Mouse (Mus musculus): ENCODE results near the gene Ddn. TPM values are rescaled to one million over a fixed set of nuclear protein-coding genes. Genes with fewer than 3 reads are reported as not detected.

Gene Ddn
- polyA plus RNA-seq, 1 experiment from 2014 or later: 2.6 TPM

DNA sequence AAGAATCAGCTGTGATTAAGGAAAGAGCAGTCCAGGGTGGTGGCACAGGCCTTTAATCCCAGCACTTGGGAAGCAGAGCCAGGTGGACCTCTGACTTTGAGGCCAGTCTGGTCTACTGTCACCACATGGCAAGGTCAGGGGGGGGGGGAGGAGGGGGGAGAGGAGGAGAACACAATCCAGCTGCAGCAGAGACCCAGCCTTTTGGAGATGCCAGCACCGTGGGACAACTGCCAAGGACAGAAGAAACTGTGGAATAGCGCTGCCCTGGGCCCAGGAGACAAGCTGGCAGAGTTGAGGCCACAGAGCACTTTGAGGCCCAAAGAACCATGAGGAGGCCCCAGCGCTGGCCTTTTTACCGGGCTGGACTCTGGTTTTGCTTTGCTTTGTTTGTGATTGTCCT lies 43.4 kb downstream of the Ddn start:
- no peak overlapping the region for H3K4me3 ChIP-seq (ENCODE audit: low read length)
- H3K27me3 ChIP-seq (ENCODE audit: insufficient read depth, low read length): peaks cover 14% of the 10 kb centered on the region
- no peak for ATAC-seq (ENCODE audit: low FRiP score, low TSS enrichment)
- WGBS: 76% methylated on average over 4 of the region's 4 CpGs
- no peaks in the 10 kb centered on the region for H3K36me3 ChIP-seq (ENCODE audit: insufficient read depth, low read length)
- no peak overlapping the region for H3K9ac ChIP-seq (replicated peaks; ENCODE audit: low read length)
- H3K4me1 ChIP-seq (ENCODE audit: insufficient read depth, low read length): peaks cover 15% of the 10 kb centered on the region
- no peak overlapping the region for H3K4me2 ChIP-seq (replicated peaks; ENCODE audit: low read depth, low read length)
- no peaks in the 10 kb centered on the region for H3K9me3 ChIP-seq (ENCODE audit: low read length)
- H3K27ac ChIP-seq (ENCODE audit: low read length): no peak overlapping the region

GRCm38 (mm10) chr15:98762670-98763529 lies 46.4 kb downstream of the Ddn start, which contains the start of gene Arf3:
Arf3 (minus strand) TSS chr15:98763214.
- H3K4me3 ChIP-seq (ENCODE audit: low read length): peak within 1 kb of the TSS; percentile 95
- H3K36me3 ChIP-seq (ENCODE audit: insufficient read depth, low read length): peaks cover 10% of the 10 kb centered on the region; the same call in 1 of the 2 replicates
- H3K9me3 ChIP-seq (ENCODE audit: low read length): no peaks in the 10 kb centered on the region
- H3K4me2 ChIP-seq (replicated peaks; ENCODE audit: low read depth, low read length): peak within 1 kb of the TSS; percentile 86
- H3K9ac ChIP-seq (replicated peaks; ENCODE audit: low read length): peak within 1 kb of the TSS; percentile 93
- WGBS: under 1% methylated on average over 52 of the region's 76 CpGs
- H3K27ac ChIP-seq (ENCODE audit: low read length): peak within 1 kb of the TSS; percentile 89
- peak; percentile 95 for ATAC-seq (ENCODE audit: low FRiP score, low TSS enrichment)
- peaks cover 19% of the 10 kb centered on the region for H3K4me1 ChIP-seq (ENCODE audit: insufficient read depth, low read length)
- H3K27me3 ChIP-seq (ENCODE audit: insufficient read depth, low read length): 0 out of 2 replicates have a peak, but pooled peaks cover 4% of the 10 kb centered on the region

- ATAC-seq (ENCODE audit: low FRiP score, low TSS enrichment): peak; percentile 87
- Histone ChIP-seq H3K4me1 (ENCODE audit: insufficient read depth, low read length) (peaks cover 19% of the 10 kb centered on the region), H3K36me3 (ENCODE audit: insufficient read depth, low read length) (peaks cover 10% of the 10 kb centered on the region; the same call in 1 of the 2 replicates), H3K27me3 (ENCODE audit: insufficient read depth, low read length) (0 out of 2 replicates have a peak, but pooled peaks cover 4% of the 10 kb centered on the region), H3K4me3 (ENCODE audit: low read length) (peak overlapping the region; percentile 95), H3K27ac (ENCODE audit: low read length) (peak overlapping the region; percentile 89), H3K4me2 (replicated peaks; ENCODE audit: low read depth, low read length) (peak overlapping the region; percentile 86), H3K9me3 (ENCODE audit: low read length) (no peaks in the 10 kb centered on the region), H3K9ac (replicated peaks; ENCODE audit: low read length) (peak overlapping the region; percentile 93)
- under 1% methylated on average over 23 of the region's 24 CpGs for WGBS
Measured at GRCm38 (mm10) chr15:98762201-98762621, 47.1 kb downstream of the Ddn start.

DNA sequence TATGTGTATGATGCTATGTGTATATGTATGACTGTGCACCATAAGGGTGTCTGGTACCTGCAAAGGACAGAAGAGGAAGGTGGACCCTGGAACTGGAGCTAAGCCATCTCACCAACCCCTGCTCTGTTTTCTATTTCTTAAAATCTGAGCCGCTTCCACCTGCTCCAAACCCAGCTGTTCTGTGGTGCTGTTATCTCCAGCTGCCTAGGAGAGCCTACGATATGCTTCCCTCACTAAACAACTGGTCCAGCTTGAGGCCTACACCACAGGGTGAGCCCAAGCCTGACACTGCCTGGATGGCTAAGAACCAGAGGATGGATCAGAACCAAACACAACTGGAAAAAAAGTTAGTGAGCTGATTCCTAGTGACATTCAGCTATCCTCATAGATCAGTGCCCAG lies 55.2 kb downstream of the Ddn start:
- H3K36me3 ChIP-seq (ENCODE audit: insufficient read depth, low read length): peaks cover 8% of the 10 kb centered on the region
- H3K9me3 ChIP-seq (ENCODE audit: low read length): no peaks in the 10 kb centered on the region
- WGBS: 90% methylated on average over 2 of the region's 2 CpGs
- H3K4me2 ChIP-seq (replicated peaks; ENCODE audit: low read depth, low read length): no peak overlapping the region
- no peak overlapping the region for H3K27ac ChIP-seq (ENCODE audit: low read length)
- no peak overlapping the region for H3K9ac ChIP-seq (replicated peaks; ENCODE audit: low read length)
- H3K4me3 ChIP-seq (ENCODE audit: low read length): no peak overlapping the region
- no peak for ATAC-seq (ENCODE audit: low FRiP score, low TSS enrichment)
- H3K4me1 ChIP-seq (ENCODE audit: insufficient read depth, low read length): no peaks in the 10 kb centered on the region
- no peaks in the 10 kb centered on the region for H3K27me3 ChIP-seq (ENCODE audit: insufficient read depth, low read length)

Other genes starting within 250 kb of the Ddn start
- gene Ccnt1, start 238.6 kb downstream of the Ddn start, polyA plus RNA-seq (2015; fragmentation: Nextera tagmentation; extraction: Ambion mirVana): 64.4 and 76.4 TPM in 2 replicates
- 0.41 and 0.69 TPM in 2 replicates for gene 4930415O20Rik, start 238.5 kb downstream of the Ddn start, polyA plus RNA-seq (2015; fragmentation: Nextera tagmentation; extraction: Ambion mirVana)
- 24.4 and 26.0 TPM in 2 replicates for gene Adcy6, start 199.4 kb downstream of the Ddn start, polyA plus RNA-seq (2015; fragmentation: Nextera tagmentation; extraction: Ambion mirVana)
- 34.4 and 34.9 TPM in 2 replicates for gene Cacnb3, start 178.7 kb downstream of the Ddn start, polyA plus RNA-seq (2015; fragmentation: Nextera tagmentation; extraction: Ambion mirVana)
- 19.0 and 27.1 TPM in 2 replicates for gene Ddx23, start 146.6 kb downstream of the Ddn start, polyA plus RNA-seq (2015; fragmentation: Nextera tagmentation; extraction: Ambion mirVana)
- gene Rnd1, start 132.0 kb downstream of the Ddn start, polyA plus RNA-seq (2015; fragmentation: Nextera tagmentation; extraction: Ambion mirVana): 0.45 and 0.75 TPM in 2 replicates
- gene Ccdc65, start 101.3 kb downstream of the Ddn start, polyA plus RNA-seq (2015; fragmentation: Nextera tagmentation; extraction: Ambion mirVana): 0.95 and 1.1 TPM in 2 replicates
- 36.6 and 39.1 TPM in 2 replicates for gene Fkbp11, start 81.3 kb downstream of the Ddn start, polyA plus RNA-seq (2015; fragmentation: Nextera tagmentation; extraction: Ambion mirVana)
- gene Arf3, start 46.3 kb downstream of the Ddn start, polyA plus RNA-seq (2015; fragmentation: Nextera tagmentation; extraction: Ambion mirVana): 56.3 and 59.5 TPM in 2 replicates
- gene Wnt10b, start 31.3 kb downstream of the Ddn start, polyA plus RNA-seq (2015; fragmentation: Nextera tagmentation; extraction: Ambion mirVana): 0.17 TPM in 1 of 2 replicates, not detected in the other
- not detected in 2 replicates for gene Wnt1, start 19.6 kb downstream of the Ddn start, polyA plus RNA-seq (2015; fragmentation: Nextera tagmentation; extraction: Ambion mirVana)
- 103 and 119 TPM in 2 replicates for gene Prkag1, start 22.0 kb upstream of the Ddn start, polyA plus RNA-seq (2015; fragmentation: Nextera tagmentation; extraction: Ambion mirVana)
- gene Kmt2d, start 61.7 kb upstream of the Ddn start, polyA plus RNA-seq (2015; fragmentation: Nextera tagmentation; extraction: Ambion mirVana): 12.4 and 14.1 TPM in 2 replicates
- gene Rhebl1, start 85.0 kb upstream of the Ddn start, polyA plus RNA-seq (2015; fragmentation: Nextera tagmentation; extraction: Ambion mirVana): 16.7 and 18.3 TPM in 2 replicates
- gene Dhh, start 89.0 kb upstream of the Ddn start, polyA plus RNA-seq (2015; fragmentation: Nextera tagmentation; extraction: Ambion mirVana): 1.4 and 1.8 TPM in 2 replicates
- gene Lmbr1l, start 108.7 kb upstream of the Ddn start, polyA plus RNA-seq (2015; fragmentation: Nextera tagmentation; extraction: Ambion mirVana): 17.6 and 18.9 TPM in 2 replicates
- 1,826 and 1,900 TPM in 2 replicates for gene Tuba1b, start 125.1 kb upstream of the Ddn start, polyA plus RNA-seq (2015; fragmentation: Nextera tagmentation; extraction: Ambion mirVana)
- not detected in 2 replicates for gene Gm49450, start 144.1 kb upstream of the Ddn start, polyA plus RNA-seq (2015; fragmentation: Nextera tagmentation; extraction: Ambion mirVana)
- 925 and 946 TPM in 2 replicates for gene Tuba1a, start 144.2 kb upstream of the Ddn start, polyA plus RNA-seq (2015; fragmentation: Nextera tagmentation; extraction: Ambion mirVana)
- 213 and 219 TPM in 2 replicates for gene Tuba1c, start 220.4 kb upstream of the Ddn start, polyA plus RNA-seq (2015; fragmentation: Nextera tagmentation; extraction: Ambion mirVana)
- 3.3 and 5.8 TPM in 2 replicates for gene Prph, start 245.7 kb upstream of the Ddn start, polyA plus RNA-seq (2015; fragmentation: Nextera tagmentation; extraction: Ambion mirVana)

Measured in kidney, embryonic 16.5 days (tissue).